Mouse (Mus musculus) liver, adult 2 months (tissue): ENCODE data around the gene Mtor.

Experiments
- CTCF ChIP-seq: fragments of 200-500 bp; IDR thresholded peaks from 2 replicates; pipeline ENCODE4 v1.5.1; 2011; ENCODE audit warnings: low read depth, low read length, control low read depth
- POLR2A ChIP-seq: fragments of 200-500 bp; IDR thresholded peaks from 2 replicates; pipeline ENCODE4 v1.6.1; 2011; ENCODE audit warnings: low read length, control low read depth; ENCODE audit not compliant: insufficient read depth; ENCODE audit errors: extremely low read depth

GRCm38 (mm10) chr4:148530351-148530750, 81.9 kb downstream of the Mtor start:
- TF ChIP-seq POLR2A (no peak), CTCF (no peak)
